In the genomic region with DNA sequence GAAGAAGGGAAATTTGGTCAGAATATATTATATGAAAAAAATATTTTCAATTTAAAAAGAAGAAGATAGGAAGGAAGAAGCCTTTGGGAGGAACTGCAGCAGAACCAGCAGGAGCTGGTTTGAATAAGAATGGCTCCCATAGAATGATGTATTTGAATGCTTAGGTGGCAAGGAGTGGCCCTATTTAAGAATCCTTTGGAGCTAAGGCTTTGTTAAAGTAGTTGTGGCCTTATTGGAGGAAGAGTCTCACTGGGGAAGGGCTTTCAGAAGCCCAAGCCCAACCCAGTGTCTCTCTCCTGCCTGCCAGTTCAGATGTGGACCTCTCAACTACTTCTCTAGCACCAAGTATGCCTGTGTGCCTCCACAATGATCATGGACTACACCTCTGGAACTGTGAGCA, we compare ENCODE assay signal across 25 mouse cellular contexts. TPM values are rescaled to one million over a fixed set of nuclear protein-coding genes. Genes with fewer than 3 reads are reported as not detected.
"Had no signal": no experiment of that assay in that cellular context is flagged by ENCODE, and none has a peak within 500 bp of the region (broad histone marks: within the 10 kb centered on the region; RNA-seq: fewer than 3 reads in every experiment).

No protein-coding gene starts in this region.

- H3K9me3 ChIP-seq: lung, embryonic 15.5 days; neural tube, embryonic 15.5 days; stomach, embryonic 15.5 days had no signal

- H3K4me2 ChIP-seq: lung, embryonic 15.5 days; midbrain, embryonic 11.5 days; midbrain, embryonic 13.5 days; neural tube, embryonic 13.5 days; neural tube, embryonic 15.5 days; stomach, embryonic 15.5 days had no signal

- H3K27ac ChIP-seq: lung, embryonic 15.5 days; macrophage; midbrain, embryonic 13.5 days; neural tube, embryonic 13.5 days; neural tube, embryonic 15.5 days; stomach, embryonic 15.5 days; stomach, postnatal 0 days had no signal

- H3K27me3 ChIP-seq: lung, embryonic 15.5 days; megakaryocyte, embryonic 14.5 days; midbrain, embryonic 13.5 days; neural tube, embryonic 13.5 days; neural tube, embryonic 15.5 days; stomach, embryonic 15.5 days had no signal

- H3K9ac ChIP-seq: liver, postnatal 0 days; lung, embryonic 15.5 days; midbrain, embryonic 13.5 days; neural tube, embryonic 13.5 days; neural tube, embryonic 15.5 days; stomach, embryonic 15.5 days had no signal

- H3K4me1 ChIP-seq: lung, embryonic 15.5 days; megakaryocyte, embryonic 14.5 days; stomach, embryonic 15.5 days had no signal

- DNase-seq: liver, postnatal 0 days; lung, adult 2 months; lung, postnatal 14 days; lung, postnatal 36 days; retina, postnatal 1 day; right cerebral cortex, adult 18-20 months; right cerebral cortex, postnatal 14 days; thymus, adult 2 months; thymus, postnatal 25 days; thymus, postnatal 4 days had no signal

- ATAC-seq: liver, postnatal 0 days; lung, postnatal 0 days; midbrain, embryonic 13.5 days; midbrain, embryonic 16.5 days had no signal

- H3K4me3 ChIP-seq: lung, embryonic 15.5 days; megakaryocyte, embryonic 14.5 days; midbrain, embryonic 13.5 days; myocyte; neural tube, embryonic 13.5 days; neural tube, embryonic 15.5 days; stomach, embryonic 15.5 days had no signal

- H3K36me3 ChIP-seq: lung, embryonic 15.5 days; stomach, embryonic 15.5 days had no signal

RNA-seq across cellular contexts. Expression of a gene that starts 56.9 kb away (rescaled TPM):
- total RNA-seq: megakaryocyte progenitor cell, adult 5-6 weeks had no signal
- polyA plus RNA-seq: lung, postnatal 0 days; macrophage; midbrain, embryonic 11.5 days; midbrain, embryonic 13.5 days; midbrain, embryonic 16.5 days; neural tube, embryonic 11.5 days; neural tube, embryonic 13.5 days; neural tube, embryonic 15.5 days; stomach, embryonic 15.5 days; stomach, postnatal 0 days; testis, adult 2 months had no signal
